Mouse (Mus musculus): ENCODE data around the gene Mkks.

Gene Mkks

DNA sequence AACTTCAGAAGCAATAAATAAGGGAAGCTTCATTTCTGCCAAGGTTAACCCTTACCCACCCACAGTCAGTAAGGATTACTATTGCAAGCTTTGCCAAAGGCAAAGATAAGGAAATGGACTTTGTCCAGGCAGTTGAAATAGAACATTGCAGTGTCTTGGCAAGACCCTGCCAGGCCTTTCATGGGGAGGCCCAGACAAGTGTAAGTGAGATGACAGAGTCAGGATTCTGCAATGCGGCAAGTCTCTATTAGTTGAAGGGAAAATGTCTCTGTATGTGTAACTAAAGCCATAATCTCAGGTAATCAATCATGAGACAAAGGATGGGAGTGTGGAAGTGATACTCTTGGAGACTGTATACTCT lies 56.5 kb downstream of the Mkks start:
- DNase-seq, result no peak

DNA sequence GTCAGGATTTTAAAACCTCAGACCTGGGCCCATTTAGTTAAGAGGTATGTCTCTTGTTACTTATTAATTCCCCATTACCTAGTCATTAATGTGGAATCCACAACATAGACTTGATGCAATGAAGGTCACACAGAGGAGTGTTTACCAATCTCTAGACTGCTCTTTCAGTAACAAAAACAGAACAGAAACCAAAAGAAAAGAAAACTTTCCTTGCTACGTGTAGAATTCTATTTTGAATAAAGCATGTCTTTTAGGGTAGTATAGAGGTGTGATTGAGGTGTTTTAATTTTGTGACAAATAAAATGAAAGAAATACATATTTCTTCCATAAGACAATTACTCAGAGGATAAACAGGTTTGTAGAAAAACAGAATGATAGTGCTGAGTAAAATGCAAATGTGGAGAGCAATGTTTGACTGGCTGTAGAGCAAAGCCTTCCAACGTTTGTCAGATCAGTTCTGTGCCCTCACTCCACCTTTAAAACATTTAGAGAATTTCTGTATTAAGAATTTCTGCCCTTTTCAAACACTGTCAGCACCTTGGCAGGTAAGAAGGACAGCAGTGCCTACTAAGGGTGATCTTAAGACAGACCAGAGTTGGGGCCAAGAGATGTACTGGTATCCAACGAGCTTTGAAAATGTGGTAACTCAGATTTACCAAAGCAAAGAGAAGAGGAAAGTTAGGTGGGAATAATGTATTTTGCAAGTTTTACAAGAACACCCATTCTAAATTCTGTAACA lies 57.0 kb downstream of the Mkks start:
- no peak for DNase-seq

DNA sequence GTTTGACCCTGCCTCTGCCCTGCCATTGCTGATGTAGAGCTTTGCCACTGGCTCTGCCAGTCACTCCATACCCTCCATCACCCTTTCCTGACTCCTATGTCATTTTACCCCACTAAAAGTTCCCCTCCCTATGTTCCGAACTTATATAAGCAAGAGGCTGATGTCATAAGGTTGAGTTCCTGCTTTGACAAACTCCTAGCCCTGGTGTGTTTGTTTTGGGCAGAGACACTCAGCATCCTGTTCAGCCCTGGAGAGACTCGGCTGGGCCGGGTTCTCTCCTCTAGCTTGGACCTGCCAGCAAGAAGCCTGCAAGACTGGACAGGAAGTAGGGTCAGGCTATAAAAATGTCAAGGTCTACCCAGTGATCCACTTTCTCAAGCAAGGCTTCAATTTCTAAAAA lies 58.3 kb downstream of the Mkks start:
- DNase-seq, result no peak

DNA sequence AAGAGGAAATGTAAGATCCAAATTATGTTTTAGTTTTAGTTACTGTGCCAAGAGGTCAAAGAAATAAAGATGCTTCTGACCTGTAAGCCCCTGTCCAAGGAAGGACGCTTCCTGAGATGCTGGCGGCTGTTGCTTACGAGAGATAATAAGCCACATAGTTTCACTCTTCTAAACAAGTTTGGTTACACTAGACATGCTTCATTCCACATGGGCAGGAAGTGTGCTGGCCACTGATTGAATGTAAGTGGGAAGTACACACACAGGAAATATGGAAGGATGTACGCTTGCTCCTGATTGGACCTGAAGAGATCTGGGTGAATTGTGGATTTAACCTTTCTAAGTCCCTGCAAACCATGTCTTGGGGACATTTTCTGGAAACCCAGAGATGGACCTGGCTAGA lies 63.6 kb downstream of the Mkks start:
- DNase-seq, result no peak
